Mouse (Mus musculus): ENCODE results near the gene Gpbar1. TPM values are rescaled to one million over a fixed set of nuclear protein-coding genes. Genes with fewer than 3 reads are reported as not detected.
"Not testable (repeated sequence)": the region's sequence is repeated elsewhere in the genome, so short reads cannot be mapped to it uniquely, and the experiment has no call there.

Gene Gpbar1
- polyA plus RNA-seq, 1 experiment from 2014 or later, result 0.42 TPM

DNA sequence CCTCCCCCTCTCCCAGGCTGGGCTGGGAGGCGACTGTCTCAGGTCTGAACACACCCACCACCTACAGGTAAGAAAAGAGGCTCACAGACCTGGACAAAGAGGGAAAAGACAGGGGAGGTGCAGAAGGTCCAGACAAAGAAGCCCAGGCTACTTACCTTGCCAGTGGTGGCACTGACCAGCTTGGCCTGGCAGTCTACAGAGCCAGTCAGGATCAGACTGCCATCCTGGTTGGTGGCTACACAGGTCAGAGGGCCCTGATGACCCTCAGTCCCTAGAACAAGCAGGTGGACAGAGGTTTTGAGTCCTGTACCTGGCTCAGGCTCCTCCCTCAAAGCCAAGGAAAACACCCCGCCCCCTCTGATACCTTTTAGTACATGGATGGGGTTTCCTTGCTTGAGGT lies 3.0 kb downstream of the Gpbar1 start:
- Histone ChIP-seq H3K4me3 (no peak overlapping the region), H3K27ac (no peak overlapping the region), H3K36me3 (peaks cover 47% of the 10 kb centered on the region), H3K27me3 (no peaks in the 10 kb centered on the region), H3K4me2 (no peak overlapping the region), H3K4me1 (replicated peaks) (peaks cover 35% of the 10 kb centered on the region), H3K9me3 (no peaks in the 10 kb centered on the region), H3K9ac (no peak overlapping the region)
- ATAC-seq (ENCODE audit: low FRiP score), result no peak
- WGBS, result 93% methylated on average over 2 of the region's 2 CpGs

GRCm38 (mm10) chr1:74281886-74282285 lies 3.5 kb downstream of the Gpbar1 start:
- no peak overlapping the region for H3K27ac ChIP-seq
- WGBS, result 95% methylated on average over 8 of the region's 8 CpGs

GRCm38 (mm10) chr1:74282896-74283625 lies 4.7 kb downstream of the Gpbar1 start:
- Histone ChIP-seq H3K4me1 (replicated peaks) (peaks cover 33% of the 10 kb centered on the region), H3K9ac (no peak overlapping the region)

More at GRCm38 (mm10) chr1:74281886-74282285, 3.5 kb downstream of the Gpbar1 start:
- ATAC-seq (ENCODE audit: low FRiP score), result no peak
- H3K4me3 ChIP-seq, result no peak overlapping the region
- H3K4me2 ChIP-seq, result no peak overlapping the region
- H3K9ac ChIP-seq, result no peak overlapping the region
- H3K9me3 ChIP-seq, result no peaks in the 10 kb centered on the region
- H3K4me1 ChIP-seq (replicated peaks), result peaks cover 36% of the 10 kb centered on the region
- no peaks in the 10 kb centered on the region for H3K27me3 ChIP-seq
- peaks cover 47% of the 10 kb centered on the region for H3K36me3 ChIP-seq

GRCm38 (mm10) chr1:74283686-74284463 lies 5.5 kb downstream of the Gpbar1 start:
- Histone ChIP-seq H3K27ac (peak overlapping the region; percentile 87), H3K4me1 (replicated peaks) (peaks cover 33% of the 10 kb centered on the region), H3K4me3 (peak overlapping the region; percentile 78), H3K9me3 (no peaks in the 10 kb centered on the region), H3K4me2 (peak overlapping the region; percentile 85), H3K9ac (peak overlapping the region; percentile 89), H3K36me3 (peaks cover 45% of the 10 kb centered on the region), H3K27me3 (no peaks in the 10 kb centered on the region)
- WGBS, result 16% methylated on average over 15 of the region's 15 CpGs
- ATAC-seq (ENCODE audit: low FRiP score), result peak; percentile 57

More at GRCm38 (mm10) chr1:74282896-74283625, 4.7 kb downstream of the Gpbar1 start:
- Histone ChIP-seq H3K4me2 (peak overlapping the region; percentile 27; the same call in 1 of the 2 replicates), H3K9me3 (no peaks in the 10 kb centered on the region), H3K36me3 (peaks cover 47% of the 10 kb centered on the region), H3K27ac (no peak overlapping the region), H3K4me3 (peak overlapping the region; percentile 78), H3K27me3 (no peaks in the 10 kb centered on the region)
- 91% methylated on average over 10 of the region's 10 CpGs for WGBS
- ATAC-seq (ENCODE audit: low FRiP score), result no peak

DNA sequence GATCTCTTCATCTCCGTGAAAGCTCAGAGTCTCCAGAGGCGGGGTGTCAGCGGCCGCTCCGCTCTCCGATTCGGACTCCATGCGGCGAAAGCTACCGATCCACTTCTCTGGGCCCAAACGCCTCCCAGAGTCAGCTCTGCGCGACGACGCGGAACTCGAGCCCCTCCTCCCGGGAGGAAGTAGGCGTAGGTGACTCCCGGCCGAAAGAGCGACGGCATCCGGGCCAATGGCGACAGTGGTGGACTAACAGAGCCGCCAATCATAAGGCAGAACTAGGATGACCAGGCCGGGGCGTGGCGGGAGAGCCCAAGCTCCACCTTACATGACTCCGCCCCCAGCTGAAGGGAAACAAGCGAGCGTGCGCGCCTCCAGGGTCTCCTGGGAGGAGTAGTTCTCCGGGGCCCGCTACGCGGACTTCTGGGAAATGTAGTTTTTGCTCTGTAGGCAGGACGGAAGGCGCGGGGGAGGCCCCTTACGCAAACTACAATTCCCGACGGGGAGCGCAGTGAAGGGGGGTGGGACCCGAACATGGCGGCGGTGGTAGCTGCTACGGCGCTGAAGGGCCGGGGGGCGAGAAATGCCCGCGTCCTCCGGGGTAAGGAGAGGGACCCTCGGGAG lies 6.3 kb downstream of the Gpbar1 start, which contains the start of the genes Aamp and Pnkd:
Gene Aamp, minus strand, starts transcription at position 196 of the 618 bp plus-strand sequence.
Gene Pnkd, plus strand, starts transcription at position 388 of the 618 bp plus-strand sequence.
- H3K27ac ChIP-seq, result peak within 1 kb of the TSS; percentile 87
- H3K4me1 ChIP-seq (replicated peaks), result peaks cover 36% of the 10 kb centered on the region
- H3K27me3 ChIP-seq, result no peaks in the 10 kb centered on the region
- no peaks in the 10 kb centered on the region for H3K9me3 ChIP-seq
- peak within 1 kb of the TSS; percentile 89 for H3K9ac ChIP-seq
- H3K4me3 ChIP-seq, result peak within 1 kb of the TSS; percentile 78
- H3K4me2 ChIP-seq, result peak within 1 kb of the TSS; percentile 85
- WGBS, result under 1% methylated on average over 56 of the region's 56 CpGs
- H3K36me3 ChIP-seq, result peaks cover 44% of the 10 kb centered on the region
- ATAC-seq (ENCODE audit: low FRiP score), result peak; percentile 98

DNA sequence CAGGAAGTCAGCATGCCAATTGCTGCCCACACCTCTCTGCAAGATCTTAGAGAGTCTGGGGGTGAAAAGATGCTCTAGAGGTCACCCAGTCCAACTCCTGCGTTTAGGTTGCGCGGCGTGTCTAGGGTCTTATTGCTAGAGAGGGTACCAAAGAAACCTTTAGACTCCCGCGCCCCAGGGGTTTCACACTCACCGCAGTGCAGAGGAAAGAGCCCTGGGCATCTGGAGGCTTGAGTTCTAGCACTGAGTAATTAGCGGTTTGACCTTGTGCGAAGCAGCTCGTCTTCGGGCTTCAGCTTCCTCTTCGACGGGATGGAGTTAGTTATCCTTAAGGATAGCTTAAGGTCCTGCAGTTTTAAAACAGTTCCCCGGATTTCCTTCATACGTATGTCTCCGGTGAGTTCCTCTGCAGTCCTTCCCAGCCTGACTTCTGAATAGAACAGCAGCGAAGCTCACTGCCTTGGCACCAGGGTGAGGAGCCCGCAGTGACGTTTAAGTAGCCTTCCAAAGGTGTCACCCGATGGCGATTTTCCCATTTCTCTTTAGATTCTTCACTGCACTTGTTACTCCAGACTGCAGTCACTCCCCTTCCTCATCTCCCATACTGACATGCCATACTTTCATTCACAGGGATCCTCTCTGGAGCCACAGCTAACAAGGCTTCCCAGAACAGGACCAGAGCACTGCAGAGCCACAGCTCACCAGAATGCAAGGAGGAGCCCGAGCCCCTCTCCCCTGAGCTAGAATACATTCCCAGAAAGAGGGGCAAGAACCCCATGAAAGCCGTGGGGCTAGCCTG lies 7.1 kb downstream of the Gpbar1 start:
- no peaks in the 10 kb centered on the region for H3K9me3 ChIP-seq
- peak overlapping the region; percentile 77 for H3K4me2 ChIP-seq
- no peak for ATAC-seq (ENCODE audit: low FRiP score)
- peaks cover 44% of the 10 kb centered on the region for H3K36me3 ChIP-seq
- H3K9ac ChIP-seq, result peak overlapping the region; percentile 79
- no peaks in the 10 kb centered on the region for H3K27me3 ChIP-seq
- 4% methylated on average over 23 of the region's 23 CpGs for WGBS
- peak overlapping the region; percentile 78 for H3K4me3 ChIP-seq
- peak overlapping the region; percentile 68 for H3K27ac ChIP-seq
- H3K4me1 ChIP-seq (replicated peaks), result peaks cover 44% of the 10 kb centered on the region

- H3K27me3 ChIP-seq; H3K4me3 ChIP-seq; H3K9ac ChIP-seq; H3K27ac ChIP-seq; H3K9me3 ChIP-seq; ATAC-seq (ENCODE audit: low FRiP score); H3K4me2 ChIP-seq: not testable (repeated sequence)
- H3K4me1 ChIP-seq (replicated peaks), result peaks cover 44% of the 10 kb centered on the region
- H3K36me3 ChIP-seq, result peaks cover 44% of the 10 kb centered on the region
- 59% methylated on average over 15 of the region's 17 CpGs for WGBS
Observed at GRCm38 (mm10) chr1:74286869-74287607, 8.7 kb downstream of the Gpbar1 start.

DNA sequence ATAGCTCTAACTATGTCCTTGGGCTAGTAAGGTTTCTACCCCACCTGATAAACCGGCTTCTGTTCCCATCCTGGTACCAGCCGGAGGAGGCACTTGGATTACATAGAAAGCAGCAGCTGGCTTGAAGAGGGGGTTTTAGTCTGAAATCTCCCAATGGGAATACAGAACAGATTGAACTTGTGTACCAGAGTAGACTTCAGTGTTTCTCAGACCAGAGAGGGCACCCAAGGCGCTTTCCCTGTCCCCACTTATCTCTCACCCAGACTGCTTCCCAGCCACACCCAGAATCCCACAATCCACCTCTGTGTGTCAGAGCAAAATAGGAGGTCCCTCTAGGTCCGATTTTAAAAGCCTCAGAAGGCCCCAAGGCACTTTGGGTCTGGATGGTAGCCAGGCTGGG lies 10.0 kb downstream of the Gpbar1 start:
- no peak for ATAC-seq (ENCODE audit: low FRiP score)
- H3K4me3 ChIP-seq, result no peak overlapping the region
- no peak overlapping the region for H3K4me2 ChIP-seq
- WGBS, result 87% methylated on average over 4 of the region's 4 CpGs
- H3K9ac ChIP-seq, result no peak overlapping the region; the same call in 1 of the 2 replicates
- peaks cover 45% of the 10 kb centered on the region for H3K36me3 ChIP-seq
- no peaks in the 10 kb centered on the region for H3K9me3 ChIP-seq
- no peaks in the 10 kb centered on the region for H3K27me3 ChIP-seq
- H3K27ac ChIP-seq, result no peak overlapping the region
- H3K4me1 ChIP-seq (replicated peaks), result peaks cover 34% of the 10 kb centered on the region

DNA sequence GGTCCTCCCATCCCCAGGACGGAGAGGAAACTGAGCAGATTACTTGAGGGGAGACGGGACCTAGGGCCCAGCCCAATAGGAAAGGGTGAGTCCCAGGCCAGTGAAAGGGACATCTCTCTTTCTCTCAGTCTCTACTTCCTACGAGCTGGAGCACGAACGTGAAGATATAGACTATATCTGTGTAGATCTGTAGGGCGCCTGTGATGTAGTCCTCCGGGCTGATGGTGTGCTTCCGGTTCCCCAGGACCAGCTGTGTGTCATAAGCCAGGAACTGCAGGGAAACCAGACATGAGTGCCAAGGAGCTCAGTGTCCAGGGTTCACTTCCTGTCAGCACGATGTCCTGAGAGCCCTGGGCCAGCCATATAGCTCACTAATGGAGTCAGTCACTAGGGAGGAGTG lies 10.9 kb downstream of the Gpbar1 start:
- H3K27ac ChIP-seq, result no peak overlapping the region
- H3K4me3 ChIP-seq, result no peak overlapping the region
- peaks cover 29% of the 10 kb centered on the region for H3K4me1 ChIP-seq (replicated peaks)
- H3K27me3 ChIP-seq, result no peaks in the 10 kb centered on the region
- no peak overlapping the region for H3K9ac ChIP-seq
- H3K36me3 ChIP-seq, result peaks cover 51% of the 10 kb centered on the region
- no peak overlapping the region for H3K4me2 ChIP-seq
- no peak for ATAC-seq (ENCODE audit: low FRiP score)
- WGBS, result 92% methylated on average over 9 of the region's 9 CpGs
- no peaks in the 10 kb centered on the region for H3K9me3 ChIP-seq

- no peak for ATAC-seq (ENCODE audit: low FRiP score)
- Histone ChIP-seq H3K36me3 (peaks cover 52% of the 10 kb centered on the region), H3K9me3 (no peaks in the 10 kb centered on the region), H3K4me3 (no peak overlapping the region), H3K27ac (no peak overlapping the region), H3K9ac (no peak overlapping the region), H3K27me3 (no peaks in the 10 kb centered on the region), H3K4me1 (replicated peaks) (peaks cover 30% of the 10 kb centered on the region), H3K4me2 (no peak overlapping the region)
- WGBS, result 87% methylated on average over 2 of the region's 2 CpGs
Observed at GRCm38 (mm10) chr1:74289740-74290139, 11.4 kb downstream of the Gpbar1 start.

GRCm38 (mm10) chr1:74290141-74290540 lies 11.8 kb downstream of the Gpbar1 start:
- Histone ChIP-seq H3K27me3 (no peaks in the 10 kb centered on the region), H3K9ac (no peak overlapping the region), H3K4me3 (no peak overlapping the region), H3K9me3 (no peaks in the 10 kb centered on the region), H3K36me3 (peaks cover 52% of the 10 kb centered on the region), H3K27ac (no peak overlapping the region), H3K4me1 (replicated peaks) (peaks cover 34% of the 10 kb centered on the region), H3K4me2 (no peak overlapping the region)
- WGBS, result 93% methylated on average over 5 of the region's 5 CpGs
- no peak for ATAC-seq (ENCODE audit: low FRiP score)
